Comparison of ENCODE assay signal across 9 mouse cellular contexts in genomic region chr2:33077252-33077651, GRCm38 (mm10). TPM values are rescaled to one million over a fixed set of nuclear protein-coding genes. Genes with fewer than 3 reads are reported as not detected.
A peak's percentile ranks its signal among the peaks of the same experiment; 100 is the strongest.
DNase-seq lines count a peak whose midpoint lies in the region; ATAC-seq and TF ChIP-seq lines count a peak whose summit lies in the region.
"Had no signal": no experiment of that assay in that cellular context is flagged by ENCODE, and none has a peak within 500 bp of the region (broad histone marks: within the 10 kb centered on the region; RNA-seq: fewer than 3 reads in every experiment).

No protein-coding gene starts in this region.

- no peak for ATAC-seq in CD4-positive, CD25-positive, alpha-beta regulatory T cell, adult 4 months
- ATAC-seq in inflammation-experienced regulatory T-cells, adult 6 months, result no peak

- 36% methylated on average over 3 of the region's 3 CpGs for WGBS in forebrain, embryonic 10.5 days

- H3K4me3 ChIP-seq in left cerebral cortex, adult 2 months, result no peak overlapping the region
- no peak overlapping the region for H3K4me3 ChIP-seq in forebrain, embryonic 10.5 days
- H3K4me3 ChIP-seq: erythroblast, embryonic 14.5 days had no signal

- DNase-seq in CD4-positive, CD25-positive, alpha-beta regulatory T cell, adult 2 months (ENCODE audit: low read depth, low spot score), result peak; percentile 19
- DNase-seq in left cerebral cortex, adult 2 months (ENCODE audit: extremely low spot score in 1 of 2, low spot score in 2 of 2), result no peak
- DNase-seq in left cerebral cortex, adult 8-10 months (ENCODE audit: low spot score in 2 of 2), result no peak
- DNase-seq in c-Kit-positive CD71-negative TER-119-negative erythroid progenitor cells, embryonic 14.5 days (ENCODE audit: low read depth), result peak; percentile 32
- peak; percentile 4 to 17 for DNase-seq in lung, adult 18-20 months
- DNase-seq in forebrain, embryonic 10.5 days (ENCODE audit: extremely low spot score, low spot score), result no peak

- H3K27me3 ChIP-seq in forebrain, embryonic 10.5 days (ENCODE audit: poor library complexity, severe bottlenecking), result no peaks in the 10 kb centered on the region

- intact Hi-C loops in left cerebral cortex, adult 2 months (cut with DNase I), result no loop called here

- TF ChIP-seq CTCF in left cerebral cortex, adult 2 months (IDR thresholded peaks at IDR 0.05), result peak; percentile 64

- peaks cover 17% of the 10 kb centered on the region for H3K4me1 ChIP-seq in forebrain, embryonic 10.5 days

- H3K36me3 ChIP-seq in forebrain, embryonic 10.5 days (replicated peaks), result no peaks in the 10 kb centered on the region

- peak overlapping the region; percentile 47; the same call in 1 of the 2 replicates for H3K27ac ChIP-seq in left cerebral cortex, adult 2 months
- H3K27ac ChIP-seq in forebrain, embryonic 10.5 days, result no peak overlapping the region

- H3K9me3 ChIP-seq in forebrain, embryonic 10.5 days, result no peaks in the 10 kb centered on the region

RNA-seq across cellular contexts. Expression of gene Garnl3, which starts 54.2 kb away (rescaled TPM):
- under 1 TPM in 1 of 2 experiments, not detected in 1; 0.30 TPM for polyA plus RNA-seq in CD4-positive, CD25-positive, alpha-beta regulatory T cell, adult 4 months (2017; shearing (Covaris generic))
- 100 to 1,000 TPM in 1 of 2 experiments, 10 to 100 TPM in 1; 94.7 to 129 TPM for total RNA-seq in left cerebral cortex, adult 2 months (2021)
- 100 to 1,000 TPM in 3 of 4 experiments, 10 to 100 TPM in 1; 90.0 to 133 (median 114) TPM for total RNA-seq in left cerebral cortex, adult 8-10 months (2022)
- under 1 TPM in 2 of 3 experiments, not detected in 1; 0.18 to 0.44 TPM for polyA plus RNA-seq in inflammation-experienced regulatory T-cells, adult 6 months (2017; shearing (Covaris generic))
- polyA plus RNA-seq in forebrain, embryonic 10.5 days (2016; fragmentation: Nextera tagmentation; extraction: Ambion mirVana), result 8.6 and 9.1 TPM in 2 replicates
- polyA plus RNA-seq: erythroblast, embryonic 14.5 days had no signal

Comparison
In these comparisons a context has a peak if more than half of its experiments do, and no peak if none do; other contexts are left out.
1. DNase-seq: peak in CD4-positive, CD25-positive, alpha-beta regulatory T cell, adult 2 months (single experiment), c-Kit-positive CD71-negative TER-119-negative erythroid progenitor cells, embryonic 14.5 days (single experiment) and lung, adult 18-20 months (2 of 2); none in left cerebral cortex, adult 2 months (0 of 2), left cerebral cortex, adult 8-10 months (0 of 2) and forebrain, embryonic 10.5 days (single experiment).